Mouse (Mus musculus) bone marrow macrophage, adult 2 months (primary cell): ENCODE data around the gene Nfib.

Experiments
- CTCF ChIP-seq: IDR thresholded peaks from 2 replicates; pipeline ENCODE4 v1.5.1; 2012; ENCODE audit warnings: low read depth, mild to moderate bottlenecking, low read length, moderate library complexity
- POLR2A ChIP-seq: IDR thresholded peaks from 2 replicates; pipeline ENCODE4 v1.6.1; 2012; ENCODE audit warnings: mild to moderate bottlenecking, low read depth, low read length, borderline replicate concordance

- TF ChIP-seq POLR2A, result no peak
- TF ChIP-seq CTCF, result no peak
Measured at GRCm38 (mm10) chr4:82538815-82539214, 166.7 kb downstream of the Nfib start.
